Mouse (Mus musculus) spleen, adult 10 weeks (tissue): Measurements from ENCODE around the gene Slc22a3. TPM values are rescaled to one million over a fixed set of nuclear protein-coding genes. Genes with fewer than 3 reads are reported as not detected.

Experiments
- polyA plus RNA-seq: library from polyadenylated mRNA; stranded (reverse); fragments of 350-450 nt; fragmentation: Illumina TruSeq; extraction: RNeasy Lipid Tissue Mini Kit (QIAGEN cat#74804); gene quantifications from one replicate; pipeline ENCODE4 v1.2.3, GENCODE M21; 2015; ENCODE audit warnings: low replicate concordance; ENCODE audit not compliant: insufficient read depth

Slc22a3 gene
- polyA plus RNA-seq = 4.2 TPM

GRCm38 (mm10) chr17:12507654-12508204, at the start of gene Slc22a3:
TSS of gene Slc22a3 (minus strand) at chr17:12507704.

GRCm38 (mm10) chr17:12377981-12378705, 129.4 kb downstream of the Slc22a3 start, which contains the start of gene Plg:
TSS of gene Plg (plus strand) at chr17:12378608.

Other genes starting within 250 kb of the Slc22a3 start
- gene Map3k4, start 188.9 kb downstream of the Slc22a3 start, polyA plus RNA-seq = 14.3 TPM
- gene Plg, start 129.1 kb downstream of the Slc22a3 start, polyA plus RNA-seq = not detected
- gene Slc22a2, start 76.4 kb upstream of the Slc22a3 start, polyA plus RNA-seq = not detected
- gene Slc22a1, start 168.1 kb upstream of the Slc22a3 start, polyA plus RNA-seq = not detected